Mouse (Mus musculus) E14TG2a.4 (cell line): Measurements from ENCODE around the gene Pmpcb.

Experiments used
- CTCF ChIP-seq: conservative IDR thresholded peaks from 2 replicates; pipeline ENCODE4 v1.5.1; 2014; ENCODE audit warnings: low read length
- NANOG ChIP-seq: IDR thresholded peaks from 2 replicates; pipeline ENCODE4 v1.6.1; 2014; ENCODE audit warnings: borderline replicate concordance, low read length, mixed read lengths
- POU5F1 ChIP-seq: IDR thresholded peaks from 2 replicates; pipeline ENCODE4 v1.6.1; 2014; ENCODE audit warnings: low read length, borderline replicate concordance

GRCm38 (mm10) chr5:21745966-21746365 lies 9.0 kb downstream of the Pmpcb start:
- no peak for TF ChIP-seq CTCF
- no peak for TF ChIP-seq POU5F1
- TF ChIP-seq NANOG: no peak
